Mouse (Mus musculus) cerebellum, postnatal 10 days (tissue): ENCODE data around the gene Uchl4.
A peak's percentile ranks its signal among the peaks of the same experiment; 100 is the strongest.
"Not testable (repeated sequence)": the region's sequence is repeated elsewhere in the genome, so short reads cannot be mapped to it uniquely, and the experiment has no call there.

Source experiments
- DNase-seq, 2 experiments: peaks; one replicate each; pipeline ENCODE4 v3.0.0; 2021; ENCODE audit warnings: mixed read lengths in 2 of 2

Gene Uchl4

DNA sequence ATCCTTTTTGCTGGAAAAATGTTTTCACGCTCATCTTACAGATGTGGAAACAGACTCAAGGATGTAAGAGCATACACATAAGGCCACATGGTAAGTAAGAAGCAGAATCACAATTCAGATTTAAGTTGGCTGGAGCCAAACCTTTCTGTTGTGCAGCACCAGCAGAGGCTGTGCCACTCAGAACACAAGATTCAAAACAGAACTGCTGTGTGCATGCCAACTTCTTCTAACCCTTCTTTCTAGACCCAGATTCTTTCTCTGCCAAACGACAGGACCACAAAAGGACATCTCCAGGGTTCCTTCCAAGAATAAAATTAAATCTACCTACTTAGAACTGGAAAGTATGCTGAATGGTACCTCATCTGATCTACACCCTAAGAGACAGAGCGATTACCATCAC lies 3.3 kb upstream of the Uchl4 start:
- DNase-seq = no peak

DNA sequence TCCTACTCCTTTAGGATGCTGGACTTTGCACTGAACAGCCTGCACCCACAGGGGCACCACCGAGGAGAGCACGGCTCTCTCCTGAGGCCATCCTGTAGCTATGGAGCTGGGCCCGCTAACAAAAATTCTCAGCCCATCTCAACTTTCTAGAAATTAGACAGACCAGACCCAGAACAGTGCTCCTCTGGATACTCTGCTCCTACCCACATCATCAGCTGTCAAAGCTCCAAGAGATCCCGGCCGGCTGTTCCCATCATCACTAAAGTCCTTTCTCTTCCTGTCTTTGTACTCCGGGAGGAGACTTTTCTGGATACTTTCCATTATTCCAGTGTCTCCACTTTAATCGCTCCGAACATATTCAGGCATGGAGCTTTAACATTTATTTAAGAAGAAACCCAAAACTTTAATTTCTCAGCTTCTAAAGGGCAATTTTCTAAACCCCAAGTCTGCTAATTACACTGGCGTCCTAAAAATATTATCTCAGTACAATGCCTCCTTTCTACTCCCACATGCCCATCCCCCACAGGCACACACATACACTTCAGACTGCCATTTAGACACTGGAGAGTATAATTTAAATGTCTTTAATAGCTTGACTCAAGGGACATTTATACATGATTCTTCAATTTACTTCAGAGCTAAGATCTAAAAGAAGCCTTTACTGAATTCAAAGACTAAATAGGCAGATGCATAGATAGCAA lies 2.6 kb upstream of the Uchl4 start:
- DNase-seq = peak in 1 of 2 experiments; percentile 24

DNA sequence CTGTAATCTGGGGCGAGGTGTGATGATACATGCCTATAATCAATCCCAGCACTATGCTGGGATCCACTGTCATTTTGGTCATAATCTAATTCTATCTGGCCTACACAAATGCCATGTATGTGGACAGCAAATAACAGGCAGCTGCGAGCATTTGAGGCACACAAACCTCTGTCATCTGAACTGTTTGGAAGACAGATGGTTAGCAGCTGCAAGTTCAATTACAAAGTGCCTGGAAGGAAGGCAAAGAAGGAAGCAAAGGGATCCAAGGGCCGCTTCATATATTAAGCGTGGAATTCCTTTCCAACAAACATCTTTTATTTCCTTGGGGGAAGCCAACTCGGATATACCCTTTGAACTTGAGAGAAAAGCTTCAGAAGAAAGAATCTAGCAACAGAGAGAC lies 1.3 kb upstream of the Uchl4 start:
- DNase-seq = no peak

DNA sequence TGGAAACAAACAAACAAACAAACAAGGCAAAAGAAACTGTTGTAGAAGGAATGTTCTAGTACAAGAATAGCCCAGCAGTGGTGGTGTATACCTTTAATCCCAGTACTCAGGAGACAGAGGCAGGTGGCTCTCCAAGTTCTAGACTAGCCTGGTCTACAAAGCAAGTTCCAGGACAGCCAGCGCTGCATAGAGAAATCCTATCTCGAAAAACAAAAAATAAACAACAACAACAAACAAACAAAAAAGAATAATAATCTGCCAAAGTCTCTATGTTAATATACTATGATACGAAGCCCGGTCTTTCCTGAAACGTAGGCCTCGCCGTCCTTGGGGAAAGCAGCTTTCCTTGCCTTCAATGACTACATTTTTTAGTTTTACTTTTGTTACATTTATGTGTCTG lies 1.1 kb downstream of the Uchl4 start:
- DNase-seq = no peak

DNA sequence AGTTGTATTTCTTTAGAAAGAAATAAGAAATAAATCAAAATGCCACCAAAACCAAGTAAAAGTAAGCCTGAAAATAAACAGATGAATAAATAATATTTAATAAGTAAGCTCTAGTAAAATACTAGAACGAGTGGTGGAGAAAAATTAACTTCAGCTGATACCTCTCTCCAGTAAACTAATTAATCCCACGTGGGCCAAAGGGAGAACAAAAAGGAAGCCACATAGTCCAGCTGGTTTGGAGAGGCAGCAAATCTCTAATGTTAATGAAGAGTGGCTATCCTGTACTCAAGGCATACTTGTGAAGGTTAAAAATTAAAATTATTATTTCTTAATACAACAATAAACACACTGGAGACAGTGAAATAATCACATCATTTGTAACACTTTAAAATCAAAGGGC lies 5.1 kb downstream of the Uchl4 start:
- DNase-seq = no peak

DNA sequence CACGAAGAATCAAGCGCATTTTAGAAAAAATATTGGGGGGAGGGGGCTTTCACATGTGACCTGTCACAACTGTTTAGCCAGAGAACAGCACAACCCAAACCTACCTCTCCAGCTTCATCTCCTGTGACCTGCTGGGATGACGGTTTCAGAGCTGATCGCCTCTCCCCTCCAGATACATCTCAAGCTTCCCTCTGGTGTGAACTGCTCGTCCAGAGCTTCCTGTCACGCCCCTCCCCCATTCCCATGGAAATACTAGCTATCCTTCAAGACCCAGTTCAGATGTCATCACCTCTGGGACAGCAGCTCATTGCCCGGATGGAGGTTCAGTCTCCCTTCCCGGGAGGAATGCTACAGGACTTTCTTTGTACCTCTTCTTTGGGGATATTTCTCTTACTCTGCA lies 5.7 kb downstream of the Uchl4 start:
- no peak for DNase-seq

DNA sequence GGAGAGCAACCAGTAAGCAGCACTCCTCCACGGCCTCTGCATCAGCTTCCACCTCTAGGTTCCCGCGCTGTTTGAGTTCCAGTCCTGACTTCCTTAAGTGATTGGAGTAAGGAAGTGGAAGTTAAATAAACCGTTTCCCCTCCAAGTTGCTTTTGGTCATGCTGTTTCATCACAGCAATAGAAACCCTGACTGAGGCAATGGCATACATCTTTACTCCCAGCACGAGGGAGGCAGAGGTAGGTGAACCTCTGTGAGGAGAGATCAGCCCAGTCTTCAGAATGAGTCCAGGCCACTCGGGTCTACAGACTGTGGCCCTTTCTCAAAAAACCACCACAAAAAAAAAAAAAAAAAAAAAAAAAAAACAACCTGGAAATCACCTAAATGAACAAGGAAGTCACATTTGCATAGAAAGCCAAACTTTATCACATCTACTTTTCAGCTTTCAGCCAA lies 7.4 kb downstream of the Uchl4 start:
- no peak for DNase-seq

DNA sequence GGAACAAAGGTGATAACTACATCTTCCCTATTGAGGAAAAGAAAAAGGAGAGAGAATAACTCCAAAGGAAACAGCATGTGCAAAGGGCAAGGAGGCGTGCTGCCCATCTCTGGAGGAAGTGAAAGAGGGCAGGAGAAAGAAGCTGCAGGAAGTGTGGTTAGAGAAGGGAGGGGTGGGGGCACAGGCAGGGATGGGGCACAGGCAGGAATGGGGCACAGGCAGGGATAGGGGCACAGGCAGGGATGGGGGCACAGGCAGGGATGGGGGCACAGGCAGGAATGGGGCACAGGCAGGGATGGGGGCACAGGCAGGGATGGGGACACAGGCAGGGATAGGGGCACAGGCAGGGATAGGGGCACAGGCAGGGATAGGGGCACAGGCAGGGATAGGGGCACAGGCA lies 14.4 kb downstream of the Uchl4 start:
- DNase-seq = no peak

DNA sequence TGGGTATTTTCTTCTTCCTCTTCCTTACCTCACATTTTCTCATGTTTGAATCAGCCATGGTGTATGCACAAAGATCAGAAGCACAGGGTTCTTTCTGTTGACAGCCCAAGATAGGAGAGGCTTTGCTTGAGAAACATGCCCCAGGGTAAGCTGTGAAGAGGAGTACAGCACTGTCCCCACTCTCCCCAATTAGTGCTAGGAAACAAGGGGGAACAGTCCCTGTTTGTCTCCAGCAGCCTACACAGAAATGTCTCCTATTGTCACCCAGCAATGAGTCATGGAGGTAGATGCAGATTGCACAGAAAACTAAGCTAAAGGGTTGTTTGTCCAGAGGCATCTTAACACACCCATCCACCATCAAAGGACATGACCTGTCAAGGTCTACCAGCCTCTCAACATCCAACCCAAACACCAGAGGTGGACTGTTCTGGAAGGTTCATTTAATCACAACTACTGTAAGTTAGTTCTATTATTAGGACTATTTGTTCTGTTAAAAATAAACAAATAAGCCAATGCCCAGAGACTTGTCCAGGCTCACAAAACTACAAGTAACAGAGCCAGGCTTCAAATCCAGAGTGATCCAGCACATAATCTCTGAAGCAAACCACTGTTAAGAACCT lies 15.2 kb downstream of the Uchl4 start:
- DNase-seq = no peak

DNA sequence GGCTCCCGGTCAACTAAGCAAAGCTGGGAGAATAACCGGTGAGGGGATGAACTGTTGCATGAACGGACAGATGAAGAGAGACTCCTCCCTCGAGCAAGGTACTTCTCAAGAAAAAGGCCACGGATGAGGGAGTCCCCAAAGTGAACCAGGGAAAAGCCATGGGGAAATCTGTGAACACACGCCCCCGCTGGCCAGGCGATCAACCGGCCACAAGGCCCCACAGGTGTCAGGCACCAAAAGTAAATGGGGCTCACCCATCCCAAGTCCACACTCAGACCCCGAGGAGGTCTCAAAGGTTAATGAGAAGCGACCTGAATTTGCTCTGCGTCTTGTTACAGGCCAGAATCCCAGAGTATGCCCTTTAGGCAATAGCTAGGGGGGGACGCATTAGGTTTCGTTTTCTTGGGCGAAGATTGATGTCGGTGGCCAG lies 17.6 kb downstream of the Uchl4 start:
- peak; percentile 39 to 45 for DNase-seq

DNA sequence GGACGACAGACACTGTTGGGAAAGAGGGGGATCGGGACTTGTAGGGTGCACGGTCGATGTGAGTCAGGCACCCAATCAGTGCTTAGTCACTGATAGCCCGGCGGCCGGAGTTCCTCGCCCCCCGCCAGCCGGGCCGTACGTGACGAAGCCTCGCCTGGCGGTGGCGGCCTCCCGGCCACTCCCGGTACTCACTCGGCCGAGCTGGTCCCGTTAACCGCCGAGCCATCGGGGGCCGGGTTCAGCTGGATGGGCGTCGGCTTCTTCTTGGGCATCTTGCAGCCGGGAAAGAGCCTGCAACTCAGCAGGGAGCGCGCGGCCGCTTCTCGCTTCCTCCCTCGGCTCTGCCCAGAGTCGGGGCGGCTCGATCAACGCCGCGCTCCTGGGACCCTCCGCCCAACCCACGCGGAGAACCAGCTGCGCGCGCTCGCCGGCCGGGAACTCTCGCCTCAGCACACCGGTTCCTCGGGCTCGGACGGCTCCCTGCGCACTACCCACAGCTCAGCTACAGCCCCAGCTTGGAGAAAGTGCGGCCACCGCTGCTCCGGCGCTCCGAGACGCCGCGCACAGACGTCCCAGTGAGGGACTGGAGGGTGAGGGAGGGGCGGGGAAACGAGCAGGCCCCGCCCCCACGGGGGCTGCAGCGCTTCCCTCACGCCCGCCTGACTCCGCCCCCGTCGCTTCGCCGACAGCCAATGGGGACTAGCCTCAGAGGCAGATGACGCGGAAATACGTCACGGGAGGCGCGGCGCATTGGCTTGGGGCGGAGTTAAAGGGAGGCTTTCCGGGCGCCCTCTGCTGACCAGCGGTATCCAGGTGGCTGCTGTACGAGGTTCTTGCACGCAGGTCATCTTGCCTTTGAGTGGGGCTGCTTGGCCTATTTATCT lies 18.3 kb downstream of the Uchl4 start, which contains the start of gene Map2k1:
Gene Map2k1 (minus strand): TSS at position 611 of the 884 bp plus-strand sequence.
- DNase-seq = peak; percentile 100

DNA sequence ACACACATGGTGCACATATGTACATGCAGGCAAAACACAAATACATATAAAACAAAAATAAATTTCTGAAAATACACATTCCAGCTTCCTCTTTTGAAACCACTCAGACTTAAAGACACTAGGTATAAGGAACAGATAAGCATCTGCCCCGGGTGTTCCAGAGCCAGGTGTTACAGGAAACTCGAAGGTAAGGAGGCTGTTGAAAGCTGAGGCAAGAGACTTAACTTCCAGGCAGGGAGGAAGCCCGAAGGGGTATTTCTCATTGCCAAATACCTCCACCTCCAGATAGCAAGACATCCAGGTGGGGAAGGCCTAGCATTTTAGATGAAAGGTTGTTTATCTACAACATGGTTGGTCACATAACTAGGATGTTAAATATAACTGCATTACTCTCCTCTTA lies 20.4 kb downstream of the Uchl4 start:
- DNase-seq = no peak

DNA sequence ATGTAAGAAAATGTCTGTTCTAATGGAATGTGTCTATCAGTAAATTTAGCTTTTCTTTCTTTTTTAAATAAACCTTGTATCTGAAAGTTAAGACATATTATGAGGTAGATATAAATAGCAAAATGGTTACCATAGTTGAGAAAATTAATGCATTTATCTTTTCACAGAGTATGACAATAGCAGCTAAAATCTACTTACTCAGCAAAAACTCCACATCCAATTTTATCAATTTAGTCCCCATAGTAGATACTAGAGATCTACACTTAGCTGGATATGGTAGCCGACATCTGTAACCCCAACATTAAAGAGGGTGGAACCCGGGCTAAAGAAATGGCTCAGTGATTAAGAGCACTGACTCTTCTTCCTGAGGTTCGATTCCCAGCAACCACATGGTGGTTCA lies 21.2 kb downstream of the Uchl4 start:
- DNase-seq = no peak

DNA sequence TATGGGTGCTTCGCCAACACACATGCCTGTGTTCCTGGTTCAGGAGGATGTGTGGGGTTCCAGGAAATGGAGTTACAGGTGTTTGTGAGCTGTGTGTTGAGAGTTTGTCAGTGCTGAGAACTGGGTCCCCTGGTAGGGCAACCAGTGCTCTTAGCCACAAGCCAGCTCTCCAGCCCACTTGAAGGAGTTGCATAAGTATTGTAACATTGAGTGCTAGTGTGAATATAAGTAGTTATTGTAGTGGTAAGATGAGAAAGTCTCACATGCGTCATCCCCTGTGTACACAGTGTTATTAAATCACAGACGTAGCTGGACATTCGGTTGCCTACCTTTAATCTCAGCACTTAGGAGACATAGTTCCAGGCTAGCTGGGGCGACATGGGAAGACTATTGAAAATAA lies 24.9 kb downstream of the Uchl4 start:
- no peak for DNase-seq

DNA sequence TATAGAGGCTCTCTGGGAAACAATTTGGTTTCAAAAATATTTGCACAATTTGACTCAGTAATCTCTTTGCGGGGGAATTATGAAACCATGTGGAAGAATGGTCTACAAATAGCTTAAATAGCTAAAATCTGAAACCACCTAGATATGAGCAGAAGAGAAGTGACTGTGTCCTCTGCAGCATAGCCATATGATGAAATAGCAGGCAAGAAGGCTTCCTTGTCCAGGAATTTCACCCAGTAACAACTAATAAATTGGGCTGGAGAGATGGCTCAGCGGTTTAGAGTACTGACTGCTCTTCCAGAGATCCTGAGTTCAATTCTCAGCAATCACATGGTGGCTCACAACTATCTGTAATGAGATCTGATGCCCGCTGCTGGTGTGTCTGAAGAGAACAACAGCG lies 26.0 kb downstream of the Uchl4 start:
- DNase-seq = no peak

DNA sequence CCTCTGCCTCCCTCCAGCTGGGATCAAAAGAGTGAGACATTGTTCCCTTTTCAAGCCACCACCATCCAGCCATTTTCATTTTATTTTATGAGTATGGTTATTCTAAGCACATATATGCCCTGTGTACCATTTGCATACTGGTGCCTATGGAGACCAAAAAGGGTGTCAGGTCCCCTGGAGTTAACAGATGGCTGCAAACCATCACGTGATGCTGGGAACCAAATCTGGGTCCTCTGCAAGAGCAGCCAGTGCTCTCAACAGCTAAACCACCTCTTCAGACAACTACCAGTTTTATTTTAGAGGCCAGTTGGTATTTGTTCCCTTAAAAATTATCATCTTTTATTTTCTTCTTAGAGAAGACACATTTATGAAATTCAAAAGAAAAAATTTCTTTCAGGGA lies 29.8 kb downstream of the Uchl4 start:
- DNase-seq = no peak

DNA sequence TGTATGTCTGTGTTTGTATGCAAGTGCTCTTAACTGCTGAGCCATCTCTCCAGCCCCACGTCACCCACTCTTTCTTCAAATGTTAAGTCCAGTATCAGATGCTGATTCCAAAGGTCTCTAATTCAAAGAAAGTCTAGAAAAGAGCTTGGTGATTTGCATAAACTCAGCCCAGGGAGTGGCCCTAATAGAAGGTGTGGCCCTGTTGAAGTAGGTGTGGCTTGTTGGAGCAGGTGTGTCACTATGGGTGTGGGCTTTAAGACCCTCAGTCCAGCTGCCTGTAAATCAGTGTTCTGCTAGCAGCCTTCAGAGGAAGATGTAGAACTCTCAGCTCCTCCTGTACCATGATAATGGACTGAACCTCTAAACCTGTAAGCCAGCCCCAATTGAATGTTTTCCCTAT lies 32.2 kb downstream of the Uchl4 start:
- DNase-seq = no peak

DNA sequence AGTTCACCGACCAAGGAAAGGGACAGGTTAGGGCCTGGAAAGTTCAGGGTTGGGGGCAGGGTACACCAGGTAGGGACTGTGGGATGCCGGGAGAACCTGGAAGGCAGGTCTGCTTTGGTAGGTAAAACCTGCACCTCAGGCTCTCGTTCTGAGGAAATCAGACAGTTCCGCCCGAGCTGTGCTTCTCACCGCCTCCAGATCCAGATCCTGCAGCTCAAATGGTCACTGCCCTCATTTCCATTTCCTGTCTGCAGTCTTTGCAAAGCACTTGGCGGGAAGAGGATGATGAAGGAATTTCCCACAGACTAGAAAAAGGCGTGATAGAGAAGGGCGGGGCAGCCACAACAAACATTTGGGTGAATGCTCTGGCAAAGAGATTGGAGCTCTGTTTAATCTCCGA lies 33.2 kb downstream of the Uchl4 start:
- DNase-seq = no peak

DNA sequence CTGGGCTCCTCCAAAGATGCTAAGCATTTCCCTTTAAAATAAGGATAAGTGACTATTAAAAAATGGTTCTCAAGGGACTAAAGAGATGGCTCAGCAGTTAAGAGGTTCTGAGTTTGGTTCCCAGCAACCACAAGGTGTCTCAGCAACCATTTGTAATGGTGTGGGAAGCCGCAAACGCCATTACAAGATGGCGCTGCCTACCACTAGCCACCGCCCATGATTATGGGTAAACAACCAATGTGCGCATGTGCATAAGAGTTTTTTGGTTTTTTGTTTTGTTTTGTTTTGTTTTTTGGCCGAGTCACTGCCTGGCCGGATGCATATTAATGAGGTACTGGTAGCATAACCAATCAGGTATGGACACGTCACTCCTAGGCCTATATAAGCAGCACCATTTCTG lies 33.8 kb downstream of the Uchl4 start:
- DNase-seq = not testable (repeated sequence)

DNA sequence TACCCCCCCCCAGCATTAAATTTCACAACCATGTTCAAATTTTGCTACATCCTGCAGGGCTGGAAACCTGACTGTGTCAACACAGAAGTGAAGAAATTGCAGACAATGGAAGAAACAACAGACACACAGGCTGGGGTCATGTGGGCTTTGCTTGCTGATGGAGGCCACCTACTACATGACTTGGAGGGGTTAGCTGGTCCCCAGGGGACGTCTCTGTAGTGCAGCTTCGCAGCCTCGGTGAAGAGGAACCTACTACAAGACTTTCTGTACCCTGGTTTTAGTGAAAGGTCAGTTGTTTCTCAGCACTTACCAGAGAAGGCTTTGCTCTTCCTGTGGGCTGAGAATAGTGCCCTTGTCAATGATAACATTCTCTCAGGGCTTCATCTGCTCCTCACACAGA lies 36.2 kb downstream of the Uchl4 start:
- no peak for DNase-seq

DNA sequence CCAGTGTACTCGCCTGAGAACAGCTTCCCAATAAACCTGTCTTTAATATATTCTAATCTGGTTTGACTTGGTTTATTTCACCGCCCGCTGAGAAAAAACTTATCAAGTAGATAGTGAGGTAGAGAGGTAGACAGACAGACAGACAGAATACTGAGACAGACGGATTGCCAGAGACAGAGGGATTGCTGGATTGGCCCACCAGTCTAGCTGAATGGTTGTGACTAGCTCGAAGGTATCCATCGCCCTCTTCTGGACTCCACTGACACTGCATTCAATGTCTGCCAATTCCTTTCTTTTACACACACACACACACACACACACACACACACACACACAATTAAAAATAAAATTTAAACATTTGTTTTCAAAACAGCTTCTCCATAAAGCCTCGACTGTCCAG lies 37.6 kb downstream of the Uchl4 start:
- DNase-seq = peak; percentile 61 to 71

DNA sequence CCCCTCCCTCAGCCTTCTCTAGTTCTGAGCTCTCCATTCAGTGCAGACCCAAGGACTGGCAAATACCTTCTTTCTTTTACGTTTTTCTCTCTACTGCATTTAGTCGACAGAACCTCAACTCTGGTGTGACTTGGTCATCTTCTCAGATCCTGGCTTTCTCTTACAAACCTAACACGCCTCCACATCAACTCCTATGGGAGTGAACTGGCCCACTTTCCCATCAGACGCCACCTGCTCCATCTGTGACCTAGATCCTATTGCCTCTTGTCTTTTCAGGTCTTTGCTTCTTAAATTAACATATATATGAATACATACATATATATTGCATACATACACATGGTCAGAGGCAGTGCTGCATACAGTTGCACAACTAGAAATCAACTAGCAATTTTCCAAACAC lies 38.8 kb downstream of the Uchl4 start:
- DNase-seq = peak in 1 of 2 experiments; percentile 31

DNA sequence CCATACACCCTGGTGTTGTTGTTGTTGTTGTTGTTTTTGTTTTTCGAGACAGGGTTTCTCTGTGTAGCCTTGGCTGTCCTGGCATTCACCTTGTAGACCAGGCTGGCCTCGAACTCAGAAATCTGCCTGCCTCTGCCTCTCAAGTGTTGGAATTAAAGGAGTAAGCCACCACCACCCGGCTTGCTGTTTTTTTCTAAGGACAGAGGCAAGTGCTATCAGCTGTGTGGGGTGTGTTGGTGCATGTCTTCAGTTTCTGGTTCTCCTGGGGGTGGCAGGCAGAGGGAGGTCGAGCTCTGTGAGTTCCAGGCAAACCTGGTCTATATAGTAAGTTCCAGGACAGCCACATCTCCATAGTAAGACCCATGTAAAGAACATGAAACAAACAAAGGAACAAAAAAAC lies 39.3 kb downstream of the Uchl4 start:
- DNase-seq = no peak

DNA sequence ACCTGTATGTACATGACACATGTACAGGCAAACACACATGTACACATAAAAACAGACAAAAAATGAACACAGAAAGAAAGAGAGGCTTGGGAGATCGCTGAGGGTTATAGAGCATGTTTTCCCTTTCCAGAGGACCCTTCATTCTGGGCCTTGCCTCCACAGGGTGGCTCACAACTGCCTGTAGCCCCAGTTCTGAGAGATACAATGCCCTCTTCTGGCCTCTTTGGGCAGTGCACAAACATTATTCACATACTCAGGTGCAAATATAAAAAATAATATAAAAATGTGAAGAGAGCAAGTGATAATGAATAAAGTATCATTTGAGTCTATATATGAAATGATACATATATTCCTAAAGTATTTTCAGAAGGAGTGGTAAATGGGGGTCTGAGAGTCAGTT lies 39.9 kb downstream of the Uchl4 start:
- DNase-seq = peak; percentile 18 to 39
